Mouse (Mus musculus): Measurements from ENCODE around the gene Rab10. TPM values are rescaled to one million over a fixed set of nuclear protein-coding genes. Genes with fewer than 3 reads are reported as not detected.

Rab10 gene
- polyA plus RNA-seq, 1 experiment from 2014 or later: 40.5 TPM

Other genes starting within 250 kb of the Rab10 start
- gene Kif3c, start 55.2 kb upstream of the Rab10 start, polyA plus RNA-seq (2015; fragmentation: Nextera tagmentation; extraction: Ambion mirVana): 0.72 and 0.74 TPM in 2 replicates
- 8.7 and 10.3 TPM in 2 replicates for gene Asxl2, start 116.9 kb upstream of the Rab10 start, polyA plus RNA-seq (2015; fragmentation: Nextera tagmentation; extraction: Ambion mirVana)